In genomic region chr9:55548871-55549270, GRCm38 (mm10) we compare ENCODE assay signal across 25 mouse cellular contexts. TPM values are rescaled to one million over a fixed set of nuclear protein-coding genes. Genes with fewer than 3 reads are reported as not detected.
DNase-seq lines count a peak whose midpoint lies in the region; ATAC-seq lines count a peak whose summit lies in the region.
"Had no signal": no experiment of that assay in that cellular context is flagged by ENCODE, and none has a peak within 500 bp of the region (broad histone marks: within the 10 kb centered on the region; RNA-seq: fewer than 3 reads in every experiment).

No protein-coding gene starts in this region.

- WGBS in heart, embryonic 12.5 days, result 32% methylated on average over 3 of the region's 3 CpGs
- WGBS in midbrain, embryonic 11.5 days, result 10% methylated on average over 3 of the region's 3 CpGs
- WGBS in midbrain, embryonic 15.5 days, result 19% methylated on average over 3 of the region's 3 CpGs
- 17% methylated on average over 3 of the region's 3 CpGs for WGBS in limb, embryonic 10.5 days

- no peaks in the 10 kb centered on the region; the same call in 1 of the 2 replicates for H3K9me3 ChIP-seq in heart, embryonic 12.5 days (replicated peaks)
- peaks cover 3% of the 10 kb centered on the region; the same call in 1 of the 2 replicates for H3K9me3 ChIP-seq in midbrain, embryonic 11.5 days (ENCODE audit: control insufficient read depth, low read length)
- H3K9me3 ChIP-seq in midbrain, embryonic 15.5 days, result no peaks in the 10 kb centered on the region
- H3K9me3 ChIP-seq in limb, embryonic 10.5 days (replicated peaks), result no peaks in the 10 kb centered on the region
- H3K9me3 ChIP-seq: forebrain, embryonic 12.5 days; limb, embryonic 15.5 days; midbrain, embryonic 10.5 days had no signal

- DNase-seq in heart, adult 11 months, result peak; percentile 74
- peak; percentile 93 for DNase-seq in midbrain, embryonic 11.5 days (ENCODE audit: low spot score, missing footprints)
- DNase-seq in limb, embryonic 10.5 days (ENCODE audit: low spot score), result peak; percentile 38
- DNase-seq in kidney, postnatal 4 days, result no peak
- DNase-seq in lung, postnatal 4 days, result no peak
- DNase-seq: adrenal gland, postnatal 14 days; cerebellum, adult 11 months; cerebellum, postnatal 10 days; gastrocnemius, postnatal 10 days; heart, adult 2 months; heart, postnatal 14 days; kidney, adult 2 months; kidney, postnatal 14 days; lung, postnatal 36 days; thymus, postnatal 25 days had no signal

- no peak overlapping the region for H3K27ac ChIP-seq in heart, embryonic 12.5 days (ENCODE audit: poor library complexity, severe bottlenecking)
- H3K27ac ChIP-seq in midbrain, embryonic 11.5 days (ENCODE audit: low read depth, low read length), result no peak overlapping the region
- no peak overlapping the region for H3K27ac ChIP-seq in midbrain, embryonic 15.5 days
- H3K27ac ChIP-seq in limb, embryonic 10.5 days, result no peak overlapping the region
- H3K27ac ChIP-seq: forebrain, embryonic 12.5 days; heart, adult 2 months; limb, embryonic 15.5 days; midbrain, embryonic 10.5 days had no signal

- peaks cover 57% of the 10 kb centered on the region for H3K27me3 ChIP-seq in heart, embryonic 12.5 days (replicated peaks)
- H3K27me3 ChIP-seq in midbrain, embryonic 11.5 days (ENCODE audit: control insufficient read depth, insufficient read depth, low read length), result peaks cover 67% of the 10 kb centered on the region
- peaks cover 62% of the 10 kb centered on the region for H3K27me3 ChIP-seq in midbrain, embryonic 15.5 days (replicated peaks)
- peaks cover 79% of the 10 kb centered on the region for H3K27me3 ChIP-seq in limb, embryonic 10.5 days (ENCODE audit: low read depth, poor library complexity, severe bottlenecking)

- H3K4me2 ChIP-seq in heart, embryonic 12.5 days, result no peak overlapping the region
- no peak overlapping the region for H3K4me2 ChIP-seq in midbrain, embryonic 11.5 days
- H3K4me2 ChIP-seq in midbrain, embryonic 15.5 days, result no peak overlapping the region
- H3K4me2 ChIP-seq: forebrain, embryonic 12.5 days; lung, embryonic 14.5 days had no signal

- no peak overlapping the region for H3K9ac ChIP-seq in heart, embryonic 12.5 days
- no peak overlapping the region for H3K9ac ChIP-seq in midbrain, embryonic 11.5 days (ENCODE audit: low read length)
- no peak overlapping the region for H3K9ac ChIP-seq in midbrain, embryonic 15.5 days
- H3K9ac ChIP-seq: forebrain, embryonic 12.5 days; limb, embryonic 15.5 days; lung, embryonic 14.5 days had no signal

- no peaks in the 10 kb centered on the region for H3K36me3 ChIP-seq in heart, embryonic 12.5 days
- no peaks in the 10 kb centered on the region for H3K36me3 ChIP-seq in midbrain, embryonic 11.5 days (ENCODE audit: control insufficient read depth, insufficient read depth, low read length)
- H3K36me3 ChIP-seq in midbrain, embryonic 15.5 days (replicated peaks), result no peaks in the 10 kb centered on the region
- H3K36me3 ChIP-seq in limb, embryonic 10.5 days, result no peaks in the 10 kb centered on the region
- H3K36me3 ChIP-seq: forebrain, embryonic 12.5 days; G1E; limb, embryonic 15.5 days; midbrain, embryonic 10.5 days had no signal

- peaks cover 26% of the 10 kb centered on the region for H3K4me1 ChIP-seq in heart, embryonic 12.5 days (replicated peaks)
- H3K4me1 ChIP-seq in midbrain, embryonic 11.5 days (ENCODE audit: control insufficient read depth, insufficient read depth, low read length), result peaks cover 7% of the 10 kb centered on the region
- peaks cover 24% of the 10 kb centered on the region for H3K4me1 ChIP-seq in midbrain, embryonic 15.5 days
- peaks cover 39% of the 10 kb centered on the region for H3K4me1 ChIP-seq in limb, embryonic 10.5 days

- no peak overlapping the region for H3K4me3 ChIP-seq in heart, embryonic 12.5 days
- no peak overlapping the region for H3K4me3 ChIP-seq in midbrain, embryonic 11.5 days (ENCODE audit: low read depth, low read length)
- no peak overlapping the region for H3K4me3 ChIP-seq in midbrain, embryonic 15.5 days
- H3K4me3 ChIP-seq in limb, embryonic 10.5 days, result no peak overlapping the region
- H3K4me3 ChIP-seq: forebrain, embryonic 12.5 days; heart, adult 2 months; limb, embryonic 15.5 days; midbrain, embryonic 10.5 days had no signal

- no peak for ATAC-seq in heart, embryonic 12.5 days (ENCODE audit: insufficient number of reproducible peaks, low FRiP score)
- no peak for ATAC-seq in midbrain, embryonic 11.5 days (ENCODE audit: low FRiP score)
- ATAC-seq in midbrain, embryonic 15.5 days (replicated peaks), result no peak
- ATAC-seq: activated CD4-positive, CD25-positive, alpha-beta regulatory T cell, adult 4 months; CD4-positive, CD25-positive, alpha-beta regulatory T cell, adult 4 months; hindbrain, embryonic 16.5 days had no signal

RNA-seq across cellular contexts. Expression of gene Isl2, which starts 10.4 kb away (rescaled TPM):
- polyA plus RNA-seq in heart, embryonic 12.5 days (2016; fragmentation: Nextera tagmentation; extraction: Ambion mirVana), result 0.59 and 1.0 TPM in 2 replicates
- polyA plus RNA-seq in midbrain, embryonic 11.5 days (2014; fragmentation: Nextera tagmentation; extraction: Ambion mirVana), result 5.2 and 7.1 TPM in 2 replicates
- 2.0 and 3.5 TPM in 2 replicates for polyA plus RNA-seq in midbrain, embryonic 15.5 days (2015; fragmentation: Nextera tagmentation; extraction: Ambion mirVana)
- 2.5 and 3.4 TPM in 2 replicates for polyA plus RNA-seq in limb, embryonic 10.5 days (2016; fragmentation: Nextera tagmentation; extraction: Ambion mirVana)
- polyA plus RNA-seq: activated CD4-positive, CD25-positive, alpha-beta regulatory T cell, adult 4 months; CD4-positive, CD25-positive, alpha-beta regulatory T cell, adult 4 months; lung, embryonic 14.5 days had no signal

RNA-seq across cellular contexts. Expression of gene Etfa, which starts 36.8 kb away (rescaled TPM):
- 318 and 327 TPM in 2 replicates for polyA plus RNA-seq in heart, embryonic 12.5 days (2016; fragmentation: Nextera tagmentation; extraction: Ambion mirVana)
- polyA plus RNA-seq in midbrain, embryonic 11.5 days (2014; fragmentation: Nextera tagmentation; extraction: Ambion mirVana), result 141 and 149 TPM in 2 replicates
- 71.4 and 81.8 TPM in 2 replicates for polyA plus RNA-seq in midbrain, embryonic 15.5 days (2015; fragmentation: Nextera tagmentation; extraction: Ambion mirVana)
- 147 and 170 TPM in 2 replicates for polyA plus RNA-seq in limb, embryonic 10.5 days (2016; fragmentation: Nextera tagmentation; extraction: Ambion mirVana)

Comparison
In these comparisons a context has a peak if more than half of its experiments do, and no peak if none do; other contexts are left out.
1. DNase-seq: peak in heart, adult 11 months (single experiment), midbrain, embryonic 11.5 days (single experiment) and limb, embryonic 10.5 days (single experiment); none in kidney, postnatal 4 days (0 of 2) and lung, postnatal 4 days (0 of 2).